Mouse (Mus musculus) testis, adult 2 months (tissue): ENCODE results near the gene Mex3a.

Experiments
- CTCF ChIP-seq: fragments of 200-500 bp; IDR thresholded peaks from 2 replicates; pipeline ENCODE4 v1.5.1; 2012; ENCODE audit warnings: low read depth, mild to moderate bottlenecking, inconsistent platforms, low read length, moderate library complexity; ENCODE audit not compliant: control insufficient read depth, insufficient read depth, insufficient replicate concordance
- POLR2A ChIP-seq: fragments of 200-500 bp; IDR thresholded peaks from 2 replicates; pipeline ENCODE4 v1.6.1; 2012; ENCODE audit warnings: low read depth, mild to moderate bottlenecking, inconsistent platforms, low read length, moderate library complexity; ENCODE audit not compliant: control insufficient read depth

DNA sequence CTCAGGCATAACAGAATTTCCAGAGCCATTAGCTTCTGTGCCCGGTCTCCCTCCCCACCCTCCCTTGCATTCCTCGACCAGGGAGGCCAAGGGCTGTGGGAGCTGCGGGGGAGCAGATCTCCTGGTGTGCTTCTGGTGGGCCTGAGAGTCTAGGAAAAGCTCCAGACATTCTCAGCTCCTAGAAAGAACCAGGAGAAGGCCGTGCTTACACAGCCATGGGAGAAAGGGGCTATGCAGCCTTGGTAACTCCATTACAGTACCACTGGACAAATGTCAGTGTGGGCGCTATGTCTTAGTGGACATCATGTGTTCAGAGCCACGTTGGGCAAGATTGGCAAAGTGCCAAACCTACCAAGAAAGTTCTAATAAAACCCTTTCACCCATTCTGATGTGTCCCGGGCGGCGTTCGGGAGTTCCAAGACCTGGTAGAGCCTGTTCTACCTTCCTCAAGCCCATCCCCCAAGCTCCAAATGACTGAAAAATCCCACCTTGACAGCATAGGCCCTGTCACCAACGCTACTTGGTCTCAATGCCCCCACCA is 30.1 kb upstream of the Mex3a start:
- TF ChIP-seq POLR2A (no peak), CTCF (no peak)
